Mouse (Mus musculus): ENCODE data around the gene Mill2.

DNA sequence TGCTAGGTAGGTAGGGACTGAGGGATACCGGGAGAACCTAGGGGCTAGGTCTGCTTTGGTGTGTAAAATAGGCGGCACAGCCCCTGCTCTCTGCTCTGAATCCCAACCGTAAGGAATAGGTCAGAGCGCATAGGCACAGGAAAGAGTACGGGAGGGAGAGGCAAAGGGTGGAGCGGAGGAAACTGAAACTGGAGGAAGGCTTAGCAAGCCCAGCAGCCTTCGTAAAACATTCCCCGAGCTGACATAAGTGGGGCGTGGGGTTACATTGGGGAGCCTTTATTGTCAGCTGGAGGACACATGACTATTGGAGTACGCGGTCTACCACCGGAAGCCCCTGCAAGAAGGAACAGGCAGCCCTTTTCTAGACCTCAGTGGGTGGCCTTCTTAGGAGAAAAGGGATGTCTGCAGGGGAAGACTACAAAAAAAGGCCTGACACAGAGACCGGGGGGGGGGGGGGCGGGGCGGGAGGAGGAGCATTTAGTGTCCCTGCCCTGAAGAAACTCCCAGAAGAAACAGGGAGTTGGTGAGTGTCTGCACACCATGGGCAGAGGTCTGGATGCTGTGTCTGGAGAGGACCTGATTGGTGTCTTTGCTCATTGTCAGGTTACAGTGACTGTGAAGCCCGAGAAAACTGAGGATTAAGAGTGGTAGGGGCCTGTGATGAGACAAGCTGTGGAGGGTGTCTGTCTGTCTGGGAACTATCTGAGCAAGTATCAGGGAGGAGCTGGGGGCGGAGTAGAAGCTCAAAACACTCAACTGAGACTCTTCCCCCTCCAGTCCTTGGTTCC, 814 bp downstream of the Mill2 start:
- TF ChIP-seq CTCF (IDR thresholded peaks at IDR 0.05; ENCODE audit: low read depth, low read length) (no peak), POLR2A (IDR thresholded peaks at IDR 0.05; ENCODE audit: insufficient read depth, low read length) (peak; percentile 40)
